Mouse (Mus musculus) liver, postnatal 0 days (tissue): ENCODE measurements around the gene Hist1h4c. TPM values are rescaled to one million over a fixed set of nuclear protein-coding genes. Genes with fewer than 3 reads are reported as not detected.

ENCODE experiments used
- ATAC-seq: fragments of 200-750 bp; cut with Nextera tagmentation; 2 replicates; pipeline ENCODE4 v1.8.0; 2017; ENCODE audit warnings: mild to moderate bottlenecking, moderate library complexity
- DNase-seq: peaks from one replicate; pipeline ENCODE4 v3.0.0-alpha.2; 2016
- H3K27ac ChIP-seq: fragments of 300-500 bp; sonication (generic); 2 replicates; pipeline ENCODE4 v1.5.1; 2014; ENCODE audit warnings: antibody characterized with exemption, moderate library complexity, mild to moderate bottlenecking, low read depth
- H3K27me3 ChIP-seq: fragments of 300-500 bp; sonication (generic); 2 replicates; pipeline ENCODE4 v1.6.1; 2014; ENCODE audit warnings: low read length, control low read depth, mixed read lengths; ENCODE audit not compliant: insufficient read depth
- H3K36me3 ChIP-seq: fragments of 300-500 bp; sonication (generic); replicated peaks from 2 replicates; pipeline ENCODE4 v1.6.1; 2014; ENCODE audit warnings: mild to moderate bottlenecking, control low read depth, low read length, moderate library complexity, mixed read lengths; ENCODE audit not compliant: insufficient read depth
- H3K4me1 ChIP-seq: fragments of 300-500 bp; sonication (generic); 2 replicates; pipeline ENCODE4 v1.6.1; 2014; ENCODE audit warnings: antibody characterized with exemption, mild to moderate bottlenecking, control low read depth; ENCODE audit not compliant: insufficient read depth
- H3K4me2 ChIP-seq: fragments of 300-500 bp; sonication (generic); 2 replicates; pipeline ENCODE4 v1.6.1; 2014; ENCODE audit warnings: low read depth, mild to moderate bottlenecking, low read length, moderate library complexity, mixed read lengths
- H3K4me3 ChIP-seq: fragments of 300-500 bp; sonication (generic); 2 replicates; pipeline ENCODE4 v1.5.1; 2014; ENCODE audit warnings: low read depth, low read length
- H3K9ac ChIP-seq: fragments of 300-500 bp; sonication (generic); replicated peaks from 2 replicates; pipeline ENCODE4 v1.6.1; 2014; ENCODE audit warnings: mild to moderate bottlenecking, moderate library complexity
- H3K9me3 ChIP-seq: fragments of 300-500 bp; sonication (generic); 2 replicates; pipeline ENCODE4 v1.6.1; 2016; ENCODE audit warnings: mild to moderate bottlenecking, control low read depth, low read length, mixed read lengths
- CTCF ChIP-seq: sonication (generic); IDR thresholded peaks from 2 replicates; pipeline ENCODE4 v1.5.1; 2016; ENCODE audit warnings: antibody characterized with exemption, low read depth
- EP300 ChIP-seq: IDR thresholded peaks from 2 replicates; pipeline ENCODE4 v1.6.1; 2016; ENCODE audit warnings: antibody characterized with exemption, low read depth, mild to moderate bottlenecking
- WGBS: fragments of 180-500 bp; shearing (Covaris S2); extraction: QIAGEN DNeasy Blood & Tissue Kit; methylation state at CpG from one replicate; pipeline ENCODE4 v1.1.7; 2014; ENCODE audit not compliant: insufficient replicate concordance; 5-methylcytosine and 5-hydroxymethylcytosine counted together
- microRNA-seq: library from miRNA; unstranded; fragments of <30 nt; microRNA quantifications from one replicate; pipeline ENCODE4, GENCODE M21; 2016
- polyA plus RNA-seq: library from polyadenylated mRNA; unstranded; fragments of >200 nt; fragmentation: Nextera tagmentation; extraction: Ambion mirVana; gene quantifications from 2 replicates; pipeline ENCODE4 v1.2.1, GENCODE M21; 2015

Hist1h4c gene
- polyA plus RNA-seq, 1 experiment from 2014 or later: 6.2 TPM

DNA sequence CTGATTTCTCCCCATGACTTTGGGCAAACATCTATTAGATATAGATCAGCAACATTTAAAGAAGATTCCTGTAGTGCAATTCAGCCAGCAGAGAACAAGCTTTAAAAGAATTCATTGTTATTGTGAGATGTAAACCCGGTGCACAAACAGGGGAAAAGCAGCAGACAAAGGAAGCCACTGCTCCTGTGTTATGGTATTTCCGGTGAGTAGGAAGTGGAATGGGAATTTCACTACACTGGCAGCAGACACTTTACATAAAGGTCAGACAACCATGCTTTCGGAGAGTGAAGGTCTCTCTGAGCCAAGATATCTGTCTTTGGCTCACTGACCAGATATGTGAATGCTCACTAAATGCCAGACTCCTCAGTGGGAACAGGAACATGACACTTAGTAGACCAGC lies 35.7 kb downstream of the Hist1h4c start:
- TF ChIP-seq EP300 (no peak), CTCF (no peak)
- no peak overlapping the region for H3K9ac ChIP-seq
- H3K36me3 ChIP-seq: no peaks in the 10 kb centered on the region
- H3K4me2 ChIP-seq: no peak overlapping the region
- H3K9me3 ChIP-seq: no peaks in the 10 kb centered on the region
- H3K4me3 ChIP-seq: no peak overlapping the region
- no peaks in the 10 kb centered on the region for H3K4me1 ChIP-seq
- no peak overlapping the region for H3K27ac ChIP-seq
- no peak for ATAC-seq
- DNase-seq: no peak
- H3K27me3 ChIP-seq: no peaks in the 10 kb centered on the region
- WGBS: 40% methylated on average over 3 of the region's 3 CpGs

DNA sequence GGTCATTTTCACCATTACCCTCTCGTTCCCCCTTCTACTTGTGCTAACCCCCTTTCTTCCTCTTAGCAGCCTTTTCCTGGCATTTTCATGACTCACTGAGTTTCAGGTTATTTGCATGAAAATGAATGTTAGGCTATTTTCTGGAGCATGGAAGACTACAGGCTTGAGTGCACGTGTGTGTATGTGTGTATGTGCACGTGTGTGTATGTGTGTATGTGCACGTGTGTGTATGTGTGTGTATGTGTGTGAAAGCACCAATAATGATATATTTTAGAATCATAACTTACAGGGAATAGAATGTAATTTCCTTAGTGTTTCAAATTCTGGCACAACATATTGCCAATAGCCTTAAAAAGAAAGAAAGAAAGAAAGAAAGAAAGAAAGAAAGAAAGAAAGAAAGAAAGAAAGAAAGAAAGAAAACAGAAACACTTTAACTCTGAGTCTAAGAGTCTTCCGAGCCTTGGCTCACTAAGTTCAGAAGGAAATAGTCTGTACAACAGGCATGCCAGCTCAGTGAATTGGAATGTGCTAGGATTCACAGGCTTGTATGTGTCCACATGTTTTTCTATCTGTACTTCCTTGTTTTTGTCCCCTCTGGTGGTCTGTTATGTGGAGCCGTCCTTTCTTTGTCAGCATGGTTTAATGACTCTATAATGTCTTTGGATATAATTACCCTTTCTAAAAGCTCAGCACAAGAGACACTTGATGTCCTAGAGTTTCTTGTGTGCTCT lies 38.5 kb downstream of the Hist1h4c start:
- TF ChIP-seq CTCF (no peak), EP300 (no peak)
- no peak for DNase-seq

More for the DNA sequence above, 38.5 kb downstream of the Hist1h4c start:
- H3K4me2 ChIP-seq: no peak overlapping the region
- no peak for ATAC-seq
- H3K36me3 ChIP-seq: no peaks in the 10 kb centered on the region
- H3K27ac ChIP-seq: no peak overlapping the region
- no peak overlapping the region for H3K9ac ChIP-seq
- H3K4me3 ChIP-seq: no peak overlapping the region
- H3K4me1 ChIP-seq: no peaks in the 10 kb centered on the region
- H3K27me3 ChIP-seq: no peaks in the 10 kb centered on the region
- no peaks in the 10 kb centered on the region for H3K9me3 ChIP-seq
- WGBS: 65% methylated on average over 6 of the region's 6 CpGs

Small RNA genes lying within 50 kb of the gene (microRNA-seq; reads per million reads assigned to microRNA genes)
- gene Gm44314: not detected
- not detected for gene Gm44350

Other genes starting within 250 kb of the Hist1h4c start
- 0.92 and 0.96 TPM in 2 replicates for gene Btn1a1, start 232.6 kb downstream of the Hist1h4c start, polyA plus RNA-seq
- gene Btn2a2, start 209.6 kb downstream of the Hist1h4c start, polyA plus RNA-seq: not detected in 2 replicates
- 7.2 and 7.5 TPM in 2 replicates for gene Hist1h4h, start 167.4 kb downstream of the Hist1h4c start, polyA plus RNA-seq
- gene Hist1h2af, start 164.5 kb downstream of the Hist1h4c start, polyA plus RNA-seq: 9.7 and 9.8 TPM in 2 replicates
- gene Hist1h3g, start 163.0 kb downstream of the Hist1h4c start, polyA plus RNA-seq: 3.7 and 6.3 TPM in 2 replicates
- 0.58 and 0.64 TPM in 2 replicates for gene Hist1h2bh, start 155.1 kb downstream of the Hist1h4c start, polyA plus RNA-seq
- gene Hist1h3f, start 154.4 kb downstream of the Hist1h4c start, polyA plus RNA-seq: 1.3 and 1.5 TPM in 2 replicates
- 1.1 and 1.2 TPM in 2 replicates for gene Hist1h4f, start 146.8 kb downstream of the Hist1h4c start, polyA plus RNA-seq
- gene Hist1h1d, start 145.2 kb downstream of the Hist1h4c start, polyA plus RNA-seq: 0.43 and 0.51 TPM in 2 replicates
- 3.6 and 4.6 TPM in 2 replicates for gene Hist1h3e, start 136.1 kb downstream of the Hist1h4c start, polyA plus RNA-seq
- 62.4 and 66.0 TPM in 2 replicates for gene Hist1h2ae, start 127.2 kb downstream of the Hist1h4c start, polyA plus RNA-seq
- 6.1 and 7.8 TPM in 2 replicates for gene Hist1h2bg, start 127.1 kb downstream of the Hist1h4c start, polyA plus RNA-seq
- 2.9 and 5.8 TPM in 2 replicates for gene Hist1h2bf, start 124.3 kb downstream of the Hist1h4c start, polyA plus RNA-seq
- gene Hist1h2ad, start 124.1 kb downstream of the Hist1h4c start, polyA plus RNA-seq: 2.0 and 2.6 TPM in 2 replicates
- gene Hist1h3d, start 122.7 kb downstream of the Hist1h4c start, polyA plus RNA-seq: 4.7 and 5.8 TPM in 2 replicates
- gene Hist1h4d, start 116.9 kb downstream of the Hist1h4c start, polyA plus RNA-seq: 89.1 and 94.3 TPM in 2 replicates
- 0.49 and 0.51 TPM in 2 replicates for gene Hist1h2be, start 77.3 kb downstream of the Hist1h4c start, polyA plus RNA-seq
- 13.3 and 16.0 TPM in 2 replicates for gene Hist1h1e, start 75.9 kb downstream of the Hist1h4c start, polyA plus RNA-seq
- 0.86 and 0.88 TPM in 2 replicates for gene Hist1h2ac, start 14.5 kb downstream of the Hist1h4c start, polyA plus RNA-seq
- gene Hist1h2bc, start 14.3 kb downstream of the Hist1h4c start, polyA plus RNA-seq: 168 and 180 TPM in 2 replicates
- gene Hist1h1t, start 2.6 kb downstream of the Hist1h4c start, polyA plus RNA-seq: not detected in 2 replicates
- gene Hfe, start 12.4 kb upstream of the Hist1h4c start, polyA plus RNA-seq: 24.0 and 25.1 TPM in 2 replicates
- 69.6 and 74.1 TPM in 2 replicates for gene Hist1h1c, start 40.4 kb upstream of the Hist1h4c start, polyA plus RNA-seq
- 2.8 and 3.5 TPM in 2 replicates for gene Hist1h3c, start 47.1 kb upstream of the Hist1h4c start, polyA plus RNA-seq
- gene Hist1h2bb, start 48.3 kb upstream of the Hist1h4c start, polyA plus RNA-seq: 1.6 and 2.7 TPM in 2 replicates
- 46.5 and 47.4 TPM in 2 replicates for gene Hist1h2ab, start 52.7 kb upstream of the Hist1h4c start, polyA plus RNA-seq
- 10.2 and 16.0 TPM in 2 replicates for gene Hist1h3b, start 53.8 kb upstream of the Hist1h4c start, polyA plus RNA-seq
- gene Hist1h4b, start 58.6 kb upstream of the Hist1h4c start, polyA plus RNA-seq: 2.5 and 3.2 TPM in 2 replicates
- 0.40 and 0.49 TPM in 2 replicates for gene Hist1h4a, start 62.8 kb upstream of the Hist1h4c start, polyA plus RNA-seq
- gene Hist1h3a, start 63.9 kb upstream of the Hist1h4c start, polyA plus RNA-seq: 6.1 and 7.5 TPM in 2 replicates
- gene Hist1h1a, start 65.2 kb upstream of the Hist1h4c start, polyA plus RNA-seq: 2.8 and 4.6 TPM in 2 replicates
- gene Trim38, start 71.5 kb upstream of the Hist1h4c start, polyA plus RNA-seq: not detected in 2 replicates
- 37.0 and 39.8 TPM in 2 replicates for gene Slc17a2, start 108.5 kb upstream of the Hist1h4c start, polyA plus RNA-seq
- 4.8 and 6.0 TPM in 2 replicates for gene Slc17a3, start 141.0 kb upstream of the Hist1h4c start, polyA plus RNA-seq
- gene Slc17a1, start 169.3 kb upstream of the Hist1h4c start, polyA plus RNA-seq: 1.0 and 1.2 TPM in 2 replicates
- gene Slc17a4, start 216.6 kb upstream of the Hist1h4c start, polyA plus RNA-seq: 1.1 and 2.0 TPM in 2 replicates
- gene Hist1h2ba, start 235.7 kb upstream of the Hist1h4c start, polyA plus RNA-seq: not detected in 2 replicates
- gene Hist1h2aa, start 236.0 kb upstream of the Hist1h4c start, polyA plus RNA-seq: not detected in 2 replicates